Mouse (Mus musculus) brain, embryonic 14.5 days (tissue): ENCODE measurements around the gene Coro1a.

Source experiments
- CTCF ChIP-seq: fragments of 200-500 bp; IDR thresholded peaks from 2 replicates; pipeline ENCODE4 v1.5.1; 2012; ENCODE audit warnings: inconsistent platforms, mild to moderate bottlenecking, moderate library complexity, borderline replicate concordance; ENCODE audit not compliant: insufficient read depth, insufficient read length; ENCODE audit errors: extremely low read depth
- POLR2A ChIP-seq: fragments of 200-500 bp; IDR thresholded peaks from 2 replicates; pipeline ENCODE4 v1.6.1; 2012; ENCODE audit warnings: mild to moderate bottlenecking, inconsistent platforms, borderline replicate concordance; ENCODE audit not compliant: poor library complexity, insufficient read depth, insufficient read length, severe bottlenecking; ENCODE audit errors: extremely low read depth

- TF ChIP-seq POLR2A: no peak
- TF ChIP-seq CTCF: no peak
Observed at GRCm38 (mm10) chr7:126721635-126722034, 14.0 kb upstream of the Coro1a start.
